Mouse (Mus musculus) myocyte (in vitro differentiated cells): ENCODE measurements around the gene Rhox3g.
"Not testable (repeated sequence)": the region's sequence is repeated elsewhere in the genome, so short reads cannot be mapped to it uniquely, and the experiment has no call there.

Source experiments
- CEBPB ChIP-seq: IDR thresholded peaks from 2 replicates; pipeline ENCODE4 v1.6.1; 2011; ENCODE audit warnings: mild to moderate bottlenecking, moderate library complexity; ENCODE audit not compliant: poor library complexity, insufficient read depth, severe bottlenecking
- E2F4 ChIP-seq: IDR thresholded peaks from one replicate; pipeline ENCODE4 v1.6.1; 2011; ENCODE audit warnings: mild to moderate bottlenecking, control low read depth, moderate library complexity; ENCODE audit not compliant: insufficient read depth
- MAX ChIP-seq: IDR thresholded peaks from one replicate; pipeline ENCODE4 v1.6.1; 2011; ENCODE audit warnings: low read depth, mild to moderate bottlenecking, control low read depth
- MYOD1 ChIP-seq, 3 experiments: IDR thresholded peaks; one replicate each; pipeline ENCODE4 v1.6.1; 2011; ENCODE audit warnings: control low read depth in 2 of 3, low read depth in 2 of 3, mild to moderate bottlenecking in 2 of 3, moderate library complexity in 1 of 3; ENCODE audit not compliant: insufficient read length in 2 of 3, control insufficient read depth in 1 of 3
- MYOG ChIP-seq, 3 experiments: IDR thresholded peaks; one replicate each; pipeline ENCODE4 v1.6.1; 2011; ENCODE audit warnings: control low read depth in 2 of 3, low read depth in 2 of 3, mild to moderate bottlenecking in 2 of 3; ENCODE audit not compliant: insufficient read length in 2 of 3, control insufficient read depth in 1 of 3, insufficient read depth in 1 of 3
- POLR2A ChIP-seq: IDR thresholded peaks from one replicate; pipeline ENCODE4 v1.6.1; 2011; ENCODE audit warnings: low read depth, mild to moderate bottlenecking, control low read depth, moderate library complexity; ENCODE audit not compliant: insufficient read length
- POLR2AphosphoS2 ChIP-seq: IDR thresholded peaks from one replicate; pipeline ENCODE4 v1.6.1; 2011; ENCODE audit warnings: low read depth, control low read depth; ENCODE audit not compliant: insufficient read length
- REST ChIP-seq: IDR thresholded peaks from one replicate; pipeline ENCODE4 v1.6.1; 2011; ENCODE audit warnings: mild to moderate bottlenecking, control low read depth, moderate library complexity; ENCODE audit not compliant: insufficient read depth, insufficient read length
- SRF ChIP-seq: IDR thresholded peaks from one replicate; pipeline ENCODE4 v1.6.1; 2011; ENCODE audit warnings: low read depth; ENCODE audit not compliant: control insufficient read depth, insufficient read length
- TCF12 ChIP-seq: IDR thresholded peaks from one replicate; pipeline ENCODE4 v1.6.1; 2011; ENCODE audit warnings: mild to moderate bottlenecking, control low read depth; ENCODE audit not compliant: poor library complexity, insufficient read depth, severe bottlenecking
- TCF3 ChIP-seq: IDR thresholded peaks from one replicate; pipeline ENCODE4 v1.6.1; 2011; ENCODE audit warnings: low read depth, control low read depth; ENCODE audit not compliant: insufficient read length
- USF1 ChIP-seq: IDR thresholded peaks from one replicate; pipeline ENCODE4 v1.6.1; 2011; ENCODE audit warnings: low read depth, mild to moderate bottlenecking, control low read depth, moderate library complexity

GRCm38 (mm10) chrX:37651227-37651626 is 22.8 kb upstream of the Rhox3g start, which contains the start of gene Rhox4g:
- not testable (repeated sequence) for TF ChIP-seq USF1; POLR2A; TCF3; TCF12; POLR2AphosphoS2; MAX; CEBPB; E2F4; REST; MYOD1 (IDR thresholded peaks at IDR 0.05; ENCODE audit: control insufficient read depth in 1 of 3, insufficient read length in 2 of 3, low read depth in 2 of 3); MYOG (IDR thresholded peaks at IDR 0.05; ENCODE audit: control insufficient read depth in 1 of 3, insufficient read depth in 1 of 3, insufficient read length in 2 of 3, low read depth in 2 of 3); SRF
